ENCODE assay signal across 29 mouse cellular contexts in genomic region chr3:151351481-151352090, GRCm38 (mm10).
DNase-seq lines count a peak whose midpoint lies in the region; ATAC-seq and TF ChIP-seq lines count a peak whose summit lies in the region.
"Had no signal": no experiment of that assay in that cellular context is flagged by ENCODE, and none has a peak within 500 bp of the region (broad histone marks: within the 10 kb centered on the region; RNA-seq: fewer than 3 reads in every experiment).

No protein-coding gene starts in this region.

- no peaks in the 10 kb centered on the region for H3K9me3 ChIP-seq in kidney, postnatal 0 days (replicated peaks; ENCODE audit: low read length)
- H3K9me3 ChIP-seq: embryonic facial prominence, embryonic 15.5 days; kidney, embryonic 15.5 days; limb, embryonic 12.5 days; liver, embryonic 15.5 days; neural tube, embryonic 12.5 days had no signal

- no peak for TF ChIP-seq CTCF in kidney, postnatal 0 days (IDR thresholded peaks at IDR 0.05; ENCODE audit: low read depth)

- ATAC-seq in kidney, postnatal 0 days (replicated peaks; ENCODE audit: low FRiP score, low read depth) = no peak
- ATAC-seq in granulocyte monocyte progenitor cell, adult 5-6 weeks (replicated peaks; ENCODE audit: poor library complexity, severe bottlenecking) = no peak
- ATAC-seq: forebrain, embryonic 14.5 days; intestine, postnatal 0 days had no signal

- peak; percentile 7 for DNase-seq in kidney, postnatal 0 days (ENCODE audit: low spot score)
- DNase-seq in kidney, postnatal 25 days = no peak
- DNase-seq in 3134 (ENCODE audit: extremely low read depth, insufficient read length, low spot score) = peak; percentile 1
- peak; percentile 98 for DNase-seq in Muller cell, postnatal 12 days (ENCODE audit: inconsistent ontology term)
- DNase-seq in fibroblast of lung, adult 2 months (ENCODE audit: low read depth) = peak; percentile 46
- DNase-seq in thymus, postnatal 14 days = no peak
- DNase-seq in spleen, postnatal 14 days (ENCODE audit: low spot score in 2 of 2) = no peak
- DNase-seq: adrenal gland, adult 2 months; adrenal gland, postnatal 36 days; cerebellum, adult 18-20 months; cerebellum, postnatal 10 days; gastrocnemius, postnatal 25 days; heart, adult 18-20 months; heart, postnatal 10 days; midbrain, embryonic 14.5 days; right cerebral cortex, postnatal 4 days had no signal

- no peaks in the 10 kb centered on the region for H3K4me1 ChIP-seq in kidney, postnatal 0 days (replicated peaks; ENCODE audit: insufficient read depth, low read length)
- H3K4me1 ChIP-seq: embryonic facial prominence, embryonic 15.5 days; kidney, embryonic 15.5 days; limb, embryonic 12.5 days; liver, embryonic 15.5 days; neural tube, embryonic 12.5 days had no signal

- no peak overlapping the region for H3K4me2 ChIP-seq in kidney, postnatal 0 days (ENCODE audit: low read length)
- H3K4me2 ChIP-seq: embryonic facial prominence, embryonic 15.5 days; heart, embryonic 11.5 days; hindbrain, embryonic 14.5 days; kidney, embryonic 15.5 days; limb, embryonic 12.5 days; liver, embryonic 15.5 days; neural tube, embryonic 12.5 days had no signal

- H3K27ac ChIP-seq in kidney, postnatal 0 days = no peak overlapping the region
- H3K27ac ChIP-seq: embryonic facial prominence, embryonic 15.5 days; hindbrain, embryonic 14.5 days; kidney, embryonic 15.5 days; left cerebral cortex, adult 2 months; limb, embryonic 12.5 days; liver, embryonic 15.5 days; macrophage; neural tube, embryonic 12.5 days had no signal

- H3K4me3 ChIP-seq in kidney, postnatal 0 days (replicated peaks; ENCODE audit: low read depth, low read length) = no peak overlapping the region
- H3K4me3 ChIP-seq: embryonic facial prominence, embryonic 15.5 days; kidney, embryonic 15.5 days; left cerebral cortex, adult 2 months; limb, embryonic 12.5 days; liver, embryonic 15.5 days; neural tube, embryonic 12.5 days had no signal

- 61% methylated on average over 4 of the region's 4 CpGs for WGBS in kidney, postnatal 0 days

- H3K27me3 ChIP-seq in kidney, postnatal 0 days (ENCODE audit: insufficient read depth, low read length) = no peaks in the 10 kb centered on the region
- H3K27me3 ChIP-seq: CH12.LX; embryonic facial prominence, embryonic 15.5 days; kidney, embryonic 15.5 days; limb, embryonic 12.5 days; liver, embryonic 15.5 days; neural tube, embryonic 12.5 days had no signal

- H3K36me3 ChIP-seq in kidney, postnatal 0 days (ENCODE audit: insufficient read depth, low read length) = no peaks in the 10 kb centered on the region
- H3K36me3 ChIP-seq: embryonic facial prominence, embryonic 15.5 days; kidney, embryonic 15.5 days; limb, embryonic 12.5 days; liver, embryonic 15.5 days; neural tube, embryonic 12.5 days had no signal

- H3K9ac ChIP-seq in kidney, postnatal 0 days (ENCODE audit: low read depth, low read length) = no peak overlapping the region
- H3K9ac ChIP-seq: embryonic facial prominence, embryonic 15.5 days; hindbrain, embryonic 14.5 days; kidney, embryonic 15.5 days; limb, embryonic 12.5 days; liver, embryonic 15.5 days; neural tube, embryonic 12.5 days had no signal

Comparison
In these comparisons a context has a peak if more than half of its experiments do, and no peak if none do; other contexts are left out.
1. DNase-seq: peak in kidney, postnatal 0 days (single experiment), 3134 (single experiment), Muller cell, postnatal 12 days (single experiment) and fibroblast of lung, adult 2 months (single experiment); none in kidney, postnatal 25 days (0 of 2), thymus, postnatal 14 days (single experiment) and spleen, postnatal 14 days (0 of 2).